Mouse (Mus musculus): ENCODE results near the gene Tgfa.

DNA sequence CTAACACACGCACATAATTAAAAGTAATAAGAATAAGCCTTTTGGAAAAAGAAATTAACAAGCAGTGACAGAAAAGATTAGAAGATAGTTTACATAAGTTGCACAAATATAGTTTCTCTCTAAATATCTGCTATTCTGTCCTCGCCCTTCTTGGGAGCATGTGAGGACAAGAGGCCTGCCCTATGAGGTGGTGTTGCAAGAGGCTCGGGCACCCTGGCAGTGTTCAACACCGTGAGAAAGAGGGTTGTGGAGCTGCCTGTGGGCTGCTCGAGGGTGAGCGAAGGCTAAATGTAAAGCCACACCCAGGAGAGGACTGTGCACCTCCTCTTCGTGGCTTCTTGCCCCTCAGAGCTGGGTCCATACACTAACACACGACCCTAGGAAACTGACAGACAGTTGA, 100.4 kb downstream of the Tgfa start:
- TF ChIP-seq EP300 (IDR thresholded peaks at IDR 0.05; ENCODE audit: low read depth) (no peak), CTCF (IDR thresholded peaks at IDR 0.05; ENCODE audit: low read depth) (no peak)
